Mouse (Mus musculus) myocyte (in vitro differentiated cells): ENCODE results near the gene Ubxn2a. TPM values are rescaled to one million over a fixed set of nuclear protein-coding genes. Genes with fewer than 3 reads are reported as not detected.

Experiments used
- H3K27me3 ChIP-seq: one replicate; pipeline ENCODE4 v1.6.1; 2011; ENCODE audit not compliant: control insufficient read depth, insufficient read depth, insufficient read length
- H3K36me3 ChIP-seq: one replicate; pipeline ENCODE4 v1.6.1; 2011; ENCODE audit not compliant: control insufficient read depth, insufficient read depth
- H3K4me2 ChIP-seq: one replicate; pipeline ENCODE4 v1.6.1; 2011; ENCODE audit warnings: low read depth, control low read depth
- H3K4me3 ChIP-seq: one replicate; pipeline ENCODE4 v1.5.1; 2011; ENCODE audit warnings: mild to moderate bottlenecking, control low read depth, moderate library complexity
- H3K79me2 ChIP-seq: one replicate; pipeline ENCODE4 v1.6.1; 2011; ENCODE audit not compliant: control insufficient read depth, insufficient read depth
- H3ac ChIP-seq: one replicate; pipeline ENCODE4 v1.6.1; 2011; ENCODE audit not compliant: control insufficient read depth, insufficient read length
- CEBPB ChIP-seq: IDR thresholded peaks from 2 replicates; pipeline ENCODE4 v1.6.1; 2011; ENCODE audit warnings: mild to moderate bottlenecking, moderate library complexity; ENCODE audit not compliant: poor library complexity, insufficient read depth, severe bottlenecking
- E2F4 ChIP-seq: IDR thresholded peaks from one replicate; pipeline ENCODE4 v1.6.1; 2011; ENCODE audit warnings: mild to moderate bottlenecking, control low read depth, moderate library complexity; ENCODE audit not compliant: insufficient read depth
- MAX ChIP-seq: IDR thresholded peaks from one replicate; pipeline ENCODE4 v1.6.1; 2011; ENCODE audit warnings: low read depth, mild to moderate bottlenecking, control low read depth
- MYOD1 ChIP-seq, 3 experiments: IDR thresholded peaks; one replicate each; pipeline ENCODE4 v1.6.1; 2011; ENCODE audit warnings: control low read depth in 2 of 3, low read depth in 2 of 3, mild to moderate bottlenecking in 2 of 3, moderate library complexity in 1 of 3; ENCODE audit not compliant: insufficient read length in 2 of 3, control insufficient read depth in 1 of 3
- MYOG ChIP-seq, 3 experiments: IDR thresholded peaks; one replicate each; pipeline ENCODE4 v1.6.1; 2011; ENCODE audit warnings: control low read depth in 2 of 3, low read depth in 2 of 3, mild to moderate bottlenecking in 2 of 3; ENCODE audit not compliant: insufficient read length in 2 of 3, control insufficient read depth in 1 of 3, insufficient read depth in 1 of 3
- POLR2A ChIP-seq: IDR thresholded peaks from one replicate; pipeline ENCODE4 v1.6.1; 2011; ENCODE audit warnings: low read depth, mild to moderate bottlenecking, control low read depth, moderate library complexity; ENCODE audit not compliant: insufficient read length
- POLR2AphosphoS2 ChIP-seq: IDR thresholded peaks from one replicate; pipeline ENCODE4 v1.6.1; 2011; ENCODE audit warnings: low read depth, control low read depth; ENCODE audit not compliant: insufficient read length
- REST ChIP-seq: IDR thresholded peaks from one replicate; pipeline ENCODE4 v1.6.1; 2011; ENCODE audit warnings: mild to moderate bottlenecking, control low read depth, moderate library complexity; ENCODE audit not compliant: insufficient read depth, insufficient read length
- SRF ChIP-seq: IDR thresholded peaks from one replicate; pipeline ENCODE4 v1.6.1; 2011; ENCODE audit warnings: low read depth; ENCODE audit not compliant: control insufficient read depth, insufficient read length
- TCF12 ChIP-seq: IDR thresholded peaks from one replicate; pipeline ENCODE4 v1.6.1; 2011; ENCODE audit warnings: mild to moderate bottlenecking, control low read depth; ENCODE audit not compliant: poor library complexity, insufficient read depth, severe bottlenecking
- TCF3 ChIP-seq: IDR thresholded peaks from one replicate; pipeline ENCODE4 v1.6.1; 2011; ENCODE audit warnings: low read depth, control low read depth; ENCODE audit not compliant: insufficient read length
- USF1 ChIP-seq: IDR thresholded peaks from one replicate; pipeline ENCODE4 v1.6.1; 2011; ENCODE audit warnings: low read depth, mild to moderate bottlenecking, control low read depth, moderate library complexity
- polyA plus RNA-seq: library from polyadenylated mRNA; unstranded; fragments of >200 nt; fragmentation: generic; extraction: Trizol; gene quantifications from one replicate; pipeline ENCODE4 v1.2.1, GENCODE M21; 2012; ENCODE audit warnings: missing spikeins

Ubxn2a gene
- polyA plus RNA-seq, 1 experiment = 4.9 TPM

DNA sequence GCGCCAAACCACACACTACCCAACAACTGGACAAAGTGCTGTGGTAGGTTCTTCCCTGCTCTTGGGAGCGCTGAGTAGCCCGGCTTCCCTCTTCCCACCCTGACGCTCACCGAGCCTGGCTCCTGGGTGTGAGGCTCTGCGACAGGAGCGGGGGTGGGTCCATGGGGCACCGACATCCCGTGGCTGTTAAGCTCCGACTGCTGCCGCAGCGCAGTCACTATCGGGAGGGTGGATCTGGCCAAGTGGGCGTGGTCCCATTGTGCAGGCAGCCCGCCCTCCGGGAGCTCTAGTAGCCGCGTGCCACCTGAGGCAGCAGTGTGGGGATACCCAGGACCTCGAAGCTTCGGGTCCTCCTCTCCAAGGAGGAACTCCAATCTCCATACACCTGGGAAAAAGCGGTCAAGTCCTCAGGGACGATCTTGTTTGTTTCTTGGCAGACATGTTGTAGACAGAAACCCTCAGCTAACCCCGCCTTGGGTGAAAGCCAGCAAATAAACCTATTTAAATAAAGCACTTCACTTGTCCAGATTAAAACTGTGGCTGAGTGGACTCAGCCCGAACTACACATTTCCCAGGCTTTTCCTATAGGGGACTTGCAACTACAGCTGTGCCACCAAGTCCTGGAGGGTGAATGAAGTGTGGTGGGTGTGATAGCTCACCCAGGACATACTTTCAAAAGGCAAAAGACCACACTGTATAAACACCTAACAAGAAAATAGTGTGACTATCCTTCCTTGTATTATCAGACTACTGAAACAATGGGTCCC, 33.2 kb downstream of the Ubxn2a start, which contains the start of gene Mfsd2b:
Gene Mfsd2b, minus strand, starts transcription at position 199 of the 767 bp plus-strand sequence.
- H3K4me3 ChIP-seq = no peak within 1 kb of the TSS
- no peaks in the 10 kb centered on the region for H3K27me3 ChIP-seq
- no peaks in the 10 kb centered on the region for H3K36me3 ChIP-seq
- no peak within 1 kb of the TSS for H3ac ChIP-seq
- H3K79me2 ChIP-seq = no peaks in the 10 kb centered on the region
- TF ChIP-seq POLR2A (no peak), USF1 (no peak), TCF3 (no peak), E2F4 (no peak), POLR2AphosphoS2 (no peak), MYOD1 (IDR thresholded peaks at IDR 0.05; ENCODE audit: control insufficient read depth in 1 of 3, insufficient read length in 2 of 3, low read depth in 2 of 3) (no peak), TCF12 (no peak), MYOG (IDR thresholded peaks at IDR 0.05; ENCODE audit: control insufficient read depth in 1 of 3, insufficient read depth in 1 of 3, insufficient read length in 2 of 3, low read depth in 2 of 3) (no peak), REST (no peak), CEBPB (no peak), SRF (no peak), MAX (no peak)
- peak within 1 kb of the TSS; percentile 74 for H3K4me2 ChIP-seq

DNA sequence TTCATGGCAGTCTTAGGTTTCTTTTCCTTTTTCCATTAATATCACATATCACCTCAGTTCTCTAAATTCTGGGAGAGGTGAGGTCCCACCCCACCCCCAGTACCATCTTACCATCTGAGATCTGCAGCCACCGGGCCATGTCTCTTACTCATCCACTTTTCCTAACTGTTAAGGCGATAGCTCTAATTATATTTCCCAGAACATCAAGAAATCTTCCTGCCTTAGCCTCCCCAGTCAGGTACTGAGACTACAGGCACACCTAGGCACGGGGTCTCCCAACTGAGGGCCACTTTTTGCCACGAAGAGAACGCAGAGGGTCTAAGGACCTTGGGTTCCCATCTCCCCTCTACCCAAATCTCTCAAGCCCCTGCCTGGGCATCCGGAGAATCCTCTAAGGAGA, 34.0 kb downstream of the Ubxn2a start:
- no peaks in the 10 kb centered on the region for H3K27me3 ChIP-seq
- H3ac ChIP-seq = no peak overlapping the region
- TF ChIP-seq TCF3 = no peak
- no peak for TF ChIP-seq TCF12
- no peaks in the 10 kb centered on the region for H3K36me3 ChIP-seq
- H3K4me3 ChIP-seq = no peak overlapping the region
- no peaks in the 10 kb centered on the region for H3K79me2 ChIP-seq
- peak overlapping the region; percentile 74 for H3K4me2 ChIP-seq

DNA sequence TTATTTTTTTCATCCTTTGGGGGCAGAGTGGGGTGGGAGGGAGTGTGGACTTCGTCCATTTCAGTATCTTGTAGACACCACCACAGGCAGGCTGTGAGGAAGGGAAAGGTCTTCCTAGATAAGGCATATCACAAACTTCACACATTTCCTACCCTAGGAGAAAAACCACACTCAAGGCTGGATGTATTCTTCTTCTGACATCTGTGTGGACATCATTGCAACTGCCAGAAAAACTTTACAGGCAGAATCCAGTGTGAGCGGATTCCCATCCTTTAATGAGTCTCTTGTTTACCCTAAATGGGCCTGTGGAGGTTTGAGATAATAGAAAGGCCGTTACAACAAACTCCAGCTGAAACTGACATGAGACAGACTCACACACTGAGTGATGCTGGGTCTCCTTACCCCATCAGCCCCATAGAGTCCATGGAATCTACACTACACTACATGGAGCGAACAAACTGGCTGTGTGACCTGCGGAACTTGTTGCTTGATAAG, 34.5 kb downstream of the Ubxn2a start:
- H3K79me2 ChIP-seq = no peaks in the 10 kb centered on the region
- no peak overlapping the region for H3K4me3 ChIP-seq
- no peaks in the 10 kb centered on the region for H3K36me3 ChIP-seq
- H3K27me3 ChIP-seq = no peaks in the 10 kb centered on the region
- no peak overlapping the region for H3K4me2 ChIP-seq
- no peak for TF ChIP-seq E2F4
- TF ChIP-seq USF1 = no peak
- no peak for TF ChIP-seq MYOD1 (IDR thresholded peaks at IDR 0.05; ENCODE audit: control insufficient read depth in 1 of 3, insufficient read length in 2 of 3, low read depth in 2 of 3)
- TF ChIP-seq POLR2AphosphoS2 = no peak
- TF ChIP-seq CEBPB = no peak
- TF ChIP-seq POLR2A = no peak
- TF ChIP-seq MAX = no peak
- no peak for TF ChIP-seq SRF
- TF ChIP-seq REST = no peak
- TF ChIP-seq TCF12 = no peak
- no peak for TF ChIP-seq MYOG (IDR thresholded peaks at IDR 0.05; ENCODE audit: control insufficient read depth in 1 of 3, insufficient read depth in 1 of 3, insufficient read length in 2 of 3, low read depth in 2 of 3)
- no peak for TF ChIP-seq TCF3
- no peak overlapping the region for H3ac ChIP-seq

DNA sequence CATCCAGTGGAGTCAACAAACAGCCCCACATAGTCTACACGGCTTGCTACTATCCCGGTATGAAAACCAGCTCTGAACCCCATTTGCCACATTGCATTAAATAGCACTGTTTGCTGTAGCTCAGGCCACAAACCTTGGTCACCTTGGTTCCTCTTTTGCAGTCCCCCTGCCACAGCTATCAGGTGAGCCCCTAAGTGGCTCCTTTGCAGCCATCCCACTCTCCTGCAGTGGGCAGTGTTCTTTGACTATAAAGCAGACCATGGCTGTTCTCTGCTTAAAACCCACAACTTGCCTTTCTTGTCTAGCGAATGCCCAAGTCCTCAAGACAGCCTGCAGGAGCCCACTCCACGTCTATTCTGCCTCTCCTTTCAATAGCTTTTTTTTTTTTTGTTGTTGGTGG, 35.2 kb downstream of the Ubxn2a start:
- Histone ChIP-seq H3K4me3 (no peak overlapping the region), H3K4me2 (no peak overlapping the region), H3ac (no peak overlapping the region), H3K36me3 (no peaks in the 10 kb centered on the region), H3K27me3 (no peaks in the 10 kb centered on the region), H3K79me2 (no peaks in the 10 kb centered on the region)
- TF ChIP-seq MYOD1 (IDR thresholded peaks at IDR 0.05; ENCODE audit: control insufficient read depth in 1 of 3, insufficient read length in 2 of 3, low read depth in 2 of 3) = no peak
- no peak for TF ChIP-seq TCF12
- TF ChIP-seq MYOG (IDR thresholded peaks at IDR 0.05; ENCODE audit: control insufficient read depth in 1 of 3, insufficient read depth in 1 of 3, insufficient read length in 2 of 3, low read depth in 2 of 3) = no peak
- TF ChIP-seq MAX = no peak
- TF ChIP-seq TCF3 = no peak
- TF ChIP-seq CEBPB = no peak
- TF ChIP-seq REST = no peak
- TF ChIP-seq E2F4 = no peak
- no peak for TF ChIP-seq POLR2A
- no peak for TF ChIP-seq POLR2AphosphoS2
- no peak for TF ChIP-seq SRF
- TF ChIP-seq USF1 = no peak

DNA sequence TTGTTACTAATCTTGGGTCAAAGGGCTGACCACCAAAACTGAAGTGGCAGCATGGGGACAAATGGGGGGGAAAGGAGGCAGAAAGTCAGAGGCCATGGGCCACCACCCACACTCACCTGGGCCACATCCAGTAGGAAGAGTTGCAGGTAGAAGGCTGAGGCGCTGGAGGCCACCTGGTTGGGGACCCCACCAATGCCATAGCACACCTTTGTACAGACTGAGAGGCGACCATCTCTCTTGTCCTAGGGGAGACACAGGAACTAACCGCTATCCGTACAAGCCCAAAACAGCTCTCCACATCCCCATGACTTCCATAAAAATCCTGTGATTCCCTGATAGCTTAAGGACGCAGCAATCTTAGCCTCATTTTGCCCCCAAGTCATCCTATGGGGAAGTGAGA, 36.2 kb downstream of the Ubxn2a start:
- Histone ChIP-seq H3K79me2 (no peaks in the 10 kb centered on the region), H3K4me3 (no peak overlapping the region), H3K4me2 (no peak overlapping the region), H3ac (no peak overlapping the region), H3K36me3 (no peaks in the 10 kb centered on the region), H3K27me3 (no peaks in the 10 kb centered on the region)
- TF ChIP-seq POLR2A (no peak), MYOG (IDR thresholded peaks at IDR 0.05; ENCODE audit: control insufficient read depth in 1 of 3, insufficient read depth in 1 of 3, insufficient read length in 2 of 3, low read depth in 2 of 3) (no peak), CEBPB (no peak), TCF12 (no peak)
